In genomic region chr7:39552993-39553392, GRCm38 (mm10) we compare ENCODE assay signal across 8 mouse cellular contexts. TPM values are rescaled to one million over a fixed set of nuclear protein-coding genes. Genes with fewer than 3 reads are reported as not detected.
DNase-seq lines count a peak whose midpoint lies in the region; ATAC-seq and TF ChIP-seq lines count a peak whose summit lies in the region.

No protein-coding gene starts in this region.

- H3K9me3 ChIP-seq in forebrain, embryonic 13.5 days (replicated peaks), result no peaks in the 10 kb centered on the region
- H3K9me3 ChIP-seq in liver, embryonic 13.5 days (replicated peaks), result no peaks in the 10 kb centered on the region

- peak overlapping the region; percentile 85 for H3K9ac ChIP-seq in forebrain, embryonic 13.5 days
- H3K9ac ChIP-seq in liver, embryonic 13.5 days, result peak overlapping the region; percentile 74

- H3K36me3 ChIP-seq in kidney, adult 2 months (ENCODE audit: control insufficient read depth, insufficient read depth, low read length), result no peaks in the 10 kb centered on the region
- H3K36me3 ChIP-seq in forebrain, embryonic 13.5 days (ENCODE audit: poor library complexity, severe bottlenecking), result peaks cover 15% of the 10 kb centered on the region
- H3K36me3 ChIP-seq in liver, embryonic 13.5 days, result peaks cover 12% of the 10 kb centered on the region

- peak overlapping the region; percentile 62 for H3K4me2 ChIP-seq in forebrain, embryonic 13.5 days
- peak overlapping the region; percentile 67 for H3K4me2 ChIP-seq in liver, embryonic 13.5 days

- peak; percentile 12 for DNase-seq in kidney, adult 2 months
- no peak for DNase-seq in kidney, adult 11 months
- peak; percentile 9 for DNase-seq in NIH3T3 (ENCODE audit: low read depth)
- no peak for DNase-seq in liver, embryonic 13.5 days
- DNase-seq in MN1 (ENCODE audit: low spot score), result no peak
- DNase-seq in cerebellum, adult 8-10 months, result no peak
- no peak for DNase-seq in left cerebral cortex, adult 18-20 months (ENCODE audit: low spot score in 2 of 2)

- no peak overlapping the region for H3K27ac ChIP-seq in kidney, adult 2 months (ENCODE audit: insufficient read depth, low read depth, low read length)
- no peak overlapping the region for H3K27ac ChIP-seq in forebrain, embryonic 13.5 days
- H3K27ac ChIP-seq in liver, embryonic 13.5 days, result peak overlapping the region; percentile 82

- TF ChIP-seq CTCF in kidney, adult 2 months (conservative IDR thresholded peaks at IDR 0.05; ENCODE audit: insufficient read depth, insufficient read length, low read depth, low read length), result no peak

- TF ChIP-seq POLR2A in kidney, adult 2 months (IDR thresholded peaks at IDR 0.05; ENCODE audit: low read depth, low read length), result no peak

- 2% methylated on average over 5 of the region's 5 CpGs for WGBS in kidney, adult 2 months
- WGBS in forebrain, embryonic 13.5 days, result 20% methylated on average over 5 of the region's 5 CpGs
- WGBS in liver, embryonic 13.5 days (ENCODE audit: insufficient replicate concordance), result 8% methylated on average over 5 of the region's 5 CpGs

- H3K4me1 ChIP-seq in kidney, adult 2 months (ENCODE audit: control insufficient read depth, insufficient read depth, low read length), result peaks cover 10% of the 10 kb centered on the region; the same call in 1 of the 2 replicates
- peaks cover 18% of the 10 kb centered on the region for H3K4me1 ChIP-seq in forebrain, embryonic 13.5 days
- H3K4me1 ChIP-seq in liver, embryonic 13.5 days (replicated peaks), result peaks cover 17% of the 10 kb centered on the region

- H3K27me3 ChIP-seq in kidney, adult 2 months (replicated peaks; ENCODE audit: control insufficient read depth, insufficient read depth, low read length), result no peaks in the 10 kb centered on the region
- H3K27me3 ChIP-seq in forebrain, embryonic 13.5 days, result no peaks in the 10 kb centered on the region
- no peaks in the 10 kb centered on the region for H3K27me3 ChIP-seq in liver, embryonic 13.5 days

- ATAC-seq in forebrain, embryonic 13.5 days, result no peak
- ATAC-seq in liver, embryonic 13.5 days (ENCODE audit: low read depth), result no peak

- peak overlapping the region; percentile 92 for H3K4me3 ChIP-seq in kidney, adult 2 months (ENCODE audit: insufficient read depth, low read depth, low read length)
- peak overlapping the region; percentile 72 for H3K4me3 ChIP-seq in forebrain, embryonic 13.5 days
- H3K4me3 ChIP-seq in liver, embryonic 13.5 days (replicated peaks), result peak overlapping the region; percentile 71

RNA-seq across cellular contexts. Expression of gene Zfp619, which starts 35.4 kb away (rescaled TPM):
- 0.41 and 0.52 TPM in 2 replicates for polyA plus RNA-seq in kidney, adult 2 months (2012; rRNA removed)
- 2.7 and 3.2 TPM in 2 replicates for polyA plus RNA-seq in forebrain, embryonic 13.5 days (2015; fragmentation: Nextera tagmentation; extraction: Ambion mirVana)
- polyA plus RNA-seq in liver, embryonic 13.5 days (2015; fragmentation: Nextera tagmentation; extraction: Ambion mirVana), result 0.18 and 0.23 TPM in 2 replicates
- 1 to 10 TPM; 3.0 TPM for total RNA-seq in left cerebral cortex, adult 18-20 months (2021)

Comparison
In these comparisons a context has a peak if more than half of its experiments do, and no peak if none do; other contexts are left out.
1. DNase-seq: peak in kidney, adult 2 months (single experiment) and NIH3T3 (single experiment); none in kidney, adult 11 months (single experiment), liver, embryonic 13.5 days (single experiment), MN1 (single experiment), cerebellum, adult 8-10 months (single experiment) and left cerebral cortex, adult 18-20 months (0 of 2).
2. Peak in every context shown above with its lines, with median percentiles within 50 percentile points of each other: H3K4me3 ChIP-seq.